Mouse (Mus musculus): ENCODE measurements around the gene Gm5155. TPM values are rescaled to one million over a fixed set of nuclear protein-coding genes. Genes with fewer than 3 reads are reported as not detected.
"Not testable (repeated sequence)": the region's sequence is repeated elsewhere in the genome, so short reads cannot be mapped to it uniquely, and the experiment has no call there.

Gm5155 gene
- total RNA-seq (2021), result not detected in 2 replicates
- long read RNA-seq, experiment 1, result 0 reads
- long read RNA-seq, experiment 2, result 0 reads

GRCm38 (mm10) chr7:17871467-17871866 lies at the start of gene Gm5155:
Gene Gm5155, plus strand, starts transcription at chr7:17871767.
- DNase-seq, result no peak

- DNase-seq, result no peak
Measured at GRCm38 (mm10) chr7:17870776-17871175, 791 bp upstream of the Gm5155 start.

GRCm38 (mm10) chr7:17895341-17895740 lies 23.8 kb downstream of the Gm5155 start:
- not testable (repeated sequence) for DNase-seq

- DNase-seq, result no peak
Measured at GRCm38 (mm10) chr7:17903146-17903915, 31.8 kb downstream of the Gm5155 start.

Other genes starting within 250 kb of the Gm5155 start
- not detected in 2 replicates for gene Ceacam5, start 158.5 kb upstream of the Gm5155 start, total RNA-seq (2021)
- not detected in 2 replicates for gene Ceacam14, start 59.1 kb upstream of the Gm5155 start, total RNA-seq (2021)
- not detected in 2 replicates for gene Ceacam11, start 100.4 kb downstream of the Gm5155 start, total RNA-seq (2021)
- not detected in 2 replicates for gene Ceacam13, start 138.1 kb downstream of the Gm5155 start, total RNA-seq (2021)
- gene Ceacam12, start 194.2 kb downstream of the Gm5155 start, total RNA-seq (2021), result not detected in 2 replicates